In genomic region chr4:59395528-59395927, GRCm38 (mm10) we compare ENCODE assay signal across 11 mouse cellular contexts.
"Had no signal": no experiment of that assay in that cellular context is flagged by ENCODE, and none has a peak within 500 bp of the region (broad histone marks: within the 10 kb centered on the region; RNA-seq: fewer than 3 reads in every experiment).

No protein-coding gene starts in this region.

- ATAC-seq: liver, postnatal 0 days; lung, postnatal 0 days; midbrain, embryonic 16.5 days had no signal

- DNase-seq: liver, postnatal 0 days; lung, adult 2 months; lung, postnatal 14 days; lung, postnatal 36 days; midbrain, embryonic 14.5 days; right cerebral cortex, postnatal 14 days; thymus, adult 2 months; thymus, postnatal 25 days; thymus, postnatal 4 days had no signal
